Comparison of ENCODE assay signal across 31 mouse cellular contexts in the genomic region with DNA sequence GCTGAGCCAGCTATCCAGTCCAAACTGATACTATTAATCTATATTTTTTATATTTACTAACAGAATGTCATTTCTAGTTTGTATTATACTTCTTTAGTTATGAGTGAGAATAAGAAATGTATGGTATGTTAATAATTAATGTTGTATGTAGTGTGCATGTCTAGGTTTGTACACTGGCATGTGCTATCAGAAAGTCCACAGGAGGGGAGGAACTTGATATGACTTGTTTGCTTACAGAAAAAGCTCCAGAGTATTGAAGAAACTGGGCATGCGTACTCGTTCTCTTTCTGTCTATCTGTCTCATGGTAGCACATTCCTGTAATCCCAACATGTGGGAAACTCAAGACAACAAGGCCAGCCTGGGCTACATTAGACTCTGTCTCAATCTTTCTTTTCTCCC. TPM values are rescaled to one million over a fixed set of nuclear protein-coding genes. Genes with fewer than 3 reads are reported as not detected.
DNase-seq lines count a peak whose midpoint lies in the region; ATAC-seq and TF ChIP-seq lines count a peak whose summit lies in the region.
"Had no signal": no experiment of that assay in that cellular context is flagged by ENCODE, and none has a peak within 500 bp of the region (broad histone marks: within the 10 kb centered on the region; RNA-seq: fewer than 3 reads in every experiment).

No protein-coding gene starts in this region.

- no peak for DNase-seq in gastrocnemius, adult 2 months
- DNase-seq in gastrocnemius, postnatal 14 days, result no peak
- DNase-seq in NIH3T3 (ENCODE audit: low read depth), result peak; percentile 5
- DNase-seq in right cerebral cortex, adult 2 months (ENCODE audit: low spot score in 2 of 2), result no peak
- DNase-seq: cerebellum, adult 18-20 months; cerebellum, adult 9-10 months; cerebellum, postnatal 14 days; forebrain, postnatal 0 days; gastrocnemius, postnatal 36 days; heart, adult 2 months had no signal

- no peaks in the 10 kb centered on the region for H3K9me3 ChIP-seq in stomach, embryonic 15.5 days
- H3K9me3 ChIP-seq in hindbrain, embryonic 13.5 days, result no peaks in the 10 kb centered on the region
- H3K9me3 ChIP-seq: forebrain, embryonic 10.5 days; forebrain, embryonic 13.5 days; hindbrain, embryonic 12.5 days had no signal

- 0 out of 2 replicates have a peak overlapping the region, but pooled peaks have one; percentile 29 for H3K27ac ChIP-seq in gastrocnemius, adult 2 months
- H3K27ac ChIP-seq in stomach, embryonic 15.5 days, result peak overlapping the region; percentile 59; the same call in 1 of the 2 replicates
- no peak overlapping the region for H3K27ac ChIP-seq in hindbrain, embryonic 13.5 days
- H3K27ac ChIP-seq: forebrain, embryonic 10.5 days; forebrain, embryonic 13.5 days; heart, adult 2 months; hindbrain, embryonic 12.5 days had no signal

- H3K4me2 ChIP-seq in stomach, embryonic 15.5 days, result no peak overlapping the region
- no peak overlapping the region for H3K4me2 ChIP-seq in hindbrain, embryonic 13.5 days
- H3K4me2 ChIP-seq: forebrain, embryonic 13.5 days; heart, embryonic 11.5 days; hindbrain, embryonic 12.5 days had no signal

- H3K36me3 ChIP-seq in stomach, embryonic 15.5 days, result no peaks in the 10 kb centered on the region
- no peaks in the 10 kb centered on the region for H3K36me3 ChIP-seq in hindbrain, embryonic 13.5 days
- H3K36me3 ChIP-seq: forebrain, embryonic 10.5 days; hindbrain, embryonic 12.5 days had no signal

- H3K4me1 ChIP-seq in stomach, embryonic 15.5 days, result 0 out of 2 replicates have a peak, but pooled peaks cover 3% of the 10 kb centered on the region
- H3K4me1 ChIP-seq in hindbrain, embryonic 13.5 days (replicated peaks), result no peaks in the 10 kb centered on the region
- H3K4me1 ChIP-seq: forebrain, embryonic 10.5 days; forebrain, embryonic 13.5 days; hindbrain, embryonic 12.5 days had no signal

- H3K27me3 ChIP-seq in stomach, embryonic 15.5 days (replicated peaks), result no peaks in the 10 kb centered on the region
- H3K27me3 ChIP-seq in hindbrain, embryonic 13.5 days, result no peaks in the 10 kb centered on the region
- H3K27me3 ChIP-seq: forebrain, embryonic 13.5 days; hindbrain, embryonic 12.5 days; Patski had no signal

- ATAC-seq in stomach, embryonic 15.5 days (ENCODE audit: insufficient read depth, low FRiP score, low read depth), result peak; percentile 53; the same call in 1 of the 2 replicates
- ATAC-seq in hindbrain, embryonic 13.5 days (ENCODE audit: low FRiP score), result no peak
- ATAC-seq: forebrain, embryonic 13.5 days; forebrain, postnatal 0 days; hindbrain, embryonic 16.5 days; Patski had no signal

- no peak for TF ChIP-seq CTCF in gastrocnemius, adult 2 months (IDR thresholded peaks at IDR 0.05)

- WGBS in stomach, embryonic 15.5 days, result 78% methylated on average over 2 of the region's 2 CpGs
- WGBS in hindbrain, embryonic 13.5 days, result 83% methylated on average over 2 of the region's 2 CpGs

- H3K4me3 ChIP-seq in gastrocnemius, adult 2 months, result no peak overlapping the region
- no peak overlapping the region for H3K4me3 ChIP-seq in stomach, embryonic 15.5 days (replicated peaks)
- no peak overlapping the region for H3K4me3 ChIP-seq in hindbrain, embryonic 13.5 days
- H3K4me3 ChIP-seq: forebrain, embryonic 10.5 days; forebrain, embryonic 13.5 days; heart, adult 2 months; hindbrain, embryonic 12.5 days had no signal

- intact Hi-C loops in gastrocnemius, adult 2 months (cut with DNase I), result no loop called here
- intact Hi-C loops in gastrocnemius, postnatal 14 days (cut with DNase I; ENCODE audit: low total_unique reads), result no loop called here

- no peak overlapping the region for H3K9ac ChIP-seq in stomach, embryonic 15.5 days
- H3K9ac ChIP-seq in hindbrain, embryonic 13.5 days, result no peak overlapping the region
- H3K9ac ChIP-seq: forebrain, embryonic 13.5 days; forebrain, postnatal 0 days; hindbrain, embryonic 12.5 days had no signal

RNA-seq across cellular contexts. Expression of a gene that starts 49.6 kb away (rescaled TPM):
- 10 to 100 TPM; 68.4 to 75.8 TPM for total RNA-seq in gastrocnemius, adult 2 months (2021)
- 10 to 100 TPM; 67.2 to 71.2 TPM for total RNA-seq in gastrocnemius, postnatal 14 days (2021)
- 101 and 107 TPM in 2 replicates for polyA plus RNA-seq in stomach, embryonic 15.5 days (2015; fragmentation: Nextera tagmentation; extraction: Ambion mirVana)
- polyA plus RNA-seq in hindbrain, embryonic 13.5 days (2015; fragmentation: Nextera tagmentation; extraction: Ambion mirVana), result 164 and 168 TPM in 2 replicates

RNA-seq across cellular contexts. Expression of a gene that starts 52.1 kb away (rescaled TPM):
- total RNA-seq in gastrocnemius, adult 2 months (2021), result 1 to 10 TPM in 1 of 2 experiments, under 1 TPM in 1; 0.71 to 1.8 TPM
- under 1 TPM; 0.71 to 0.84 TPM for total RNA-seq in gastrocnemius, postnatal 14 days (2021)
- not detected in 2 replicates for polyA plus RNA-seq in stomach, embryonic 15.5 days (2015; fragmentation: Nextera tagmentation; extraction: Ambion mirVana)
- not detected in 2 replicates for polyA plus RNA-seq in hindbrain, embryonic 13.5 days (2015; fragmentation: Nextera tagmentation; extraction: Ambion mirVana)
- total RNA-seq: hematopoietic stem cell, adult 5-6 weeks had no signal
- polyA plus RNA-seq: embryonic facial prominence, embryonic 11.5 days; embryonic facial prominence, embryonic 14.5 days; forebrain, embryonic 10.5 days; forebrain, embryonic 13.5 days; forebrain, postnatal 0 days; heart, adult 2 months; heart, embryonic 14.5 days; heart, postnatal 0 days; hindbrain, embryonic 12.5 days; hindbrain, embryonic 16.5 days had no signal

RNA-seq across cellular contexts. Expression of a gene that starts 52.6 kb away (rescaled TPM):
- 10 to 100 TPM; 25.5 to 26.6 TPM for total RNA-seq in gastrocnemius, adult 2 months (2021)
- 10 to 100 TPM; 20.4 to 25.2 TPM for total RNA-seq in gastrocnemius, postnatal 14 days (2021)
- 10.5 and 11.8 TPM in 2 replicates for polyA plus RNA-seq in stomach, embryonic 15.5 days (2015; fragmentation: Nextera tagmentation; extraction: Ambion mirVana)
- polyA plus RNA-seq in hindbrain, embryonic 13.5 days (2015; fragmentation: Nextera tagmentation; extraction: Ambion mirVana), result 16.5 and 17.2 TPM in 2 replicates

RNA-seq across cellular contexts. Expression of a gene that starts 56.5 kb away (rescaled TPM):
- 10 to 100 TPM; 51.6 to 64.3 TPM for total RNA-seq in gastrocnemius, adult 2 months (2021)
- 10 to 100 TPM; 57.7 to 59.7 TPM for total RNA-seq in gastrocnemius, postnatal 14 days (2021)
- polyA plus RNA-seq in stomach, embryonic 15.5 days (2015; fragmentation: Nextera tagmentation; extraction: Ambion mirVana), result 213 and 223 TPM in 2 replicates
- 154 and 160 TPM in 2 replicates for polyA plus RNA-seq in hindbrain, embryonic 13.5 days (2015; fragmentation: Nextera tagmentation; extraction: Ambion mirVana)

RNA-seq across cellular contexts. Expression of a gene that starts 59.1 kb away (rescaled TPM):
- not detected for total RNA-seq in gastrocnemius, adult 2 months (2021)
- not detected for total RNA-seq in gastrocnemius, postnatal 14 days (2021)
- 0.04 TPM in 1 of 2 replicates, not detected in the other for polyA plus RNA-seq in stomach, embryonic 15.5 days (2015; fragmentation: Nextera tagmentation; extraction: Ambion mirVana)
- polyA plus RNA-seq in hindbrain, embryonic 13.5 days (2015; fragmentation: Nextera tagmentation; extraction: Ambion mirVana), result 0.05 TPM in 1 of 2 replicates, not detected in the other
- total RNA-seq: adrenal gland, adult 18-20 months; adrenal gland, postnatal 10 days; adrenal gland, postnatal 36 days; ES-E14; forebrain, postnatal 0 days; gastrocnemius, adult 8-10 months; gastrocnemius, postnatal 36 days; granulocyte monocyte progenitor cell, adult 5-6 weeks; heart, adult 2 months; heart, postnatal 25 days; hematopoietic stem cell, adult 5-6 weeks had no signal
- polyA plus RNA-seq: embryonic facial prominence, embryonic 11.5 days; embryonic facial prominence, embryonic 14.5 days; forebrain, embryonic 13.5 days; frontal cortex, adult 2 months; heart, adult 2 months; heart, embryonic 14.5 days; heart, postnatal 0 days had no signal
